ENCODE assay signal across 26 mouse cellular contexts in the genomic region with DNA sequence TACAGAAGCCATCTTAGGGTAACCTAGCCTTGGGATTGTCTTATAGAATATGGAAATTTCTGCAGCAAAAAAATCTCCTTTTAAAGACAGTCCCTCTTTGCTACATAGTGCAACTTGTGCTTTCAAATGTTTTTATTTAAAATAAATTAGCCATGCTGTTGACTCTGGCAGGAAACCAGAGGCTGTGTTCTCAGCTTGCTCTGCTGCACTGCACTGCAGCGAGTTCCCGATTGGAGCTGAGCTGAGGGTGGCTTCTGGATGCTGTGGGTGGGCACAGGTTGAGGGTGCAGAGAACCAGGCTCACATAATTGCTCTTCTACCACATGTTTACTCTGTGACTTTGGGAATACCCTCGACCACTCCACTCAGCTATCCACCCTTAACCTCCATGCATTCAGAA.
DNase-seq lines count a peak whose midpoint lies in the region; ATAC-seq and TF ChIP-seq lines count a peak whose summit lies in the region.
"Had no signal": no experiment of that assay in that cellular context is flagged by ENCODE, and none has a peak within 500 bp of the region (broad histone marks: within the 10 kb centered on the region; RNA-seq: fewer than 3 reads in every experiment).

No protein-coding gene starts in this region.

- H3K9me3 ChIP-seq in embryonic facial prominence, embryonic 14.5 days (ENCODE audit: control insufficient read depth, low read length) = no peaks in the 10 kb centered on the region
- no peaks in the 10 kb centered on the region for H3K9me3 ChIP-seq in embryonic facial prominence, embryonic 10.5 days
- H3K9me3 ChIP-seq in lung, embryonic 14.5 days (ENCODE audit: low read depth, low read length) = no peaks in the 10 kb centered on the region
- H3K9me3 ChIP-seq: embryonic facial prominence, embryonic 12.5 days; forebrain, embryonic 12.5 days; heart, embryonic 10.5 days; heart, embryonic 15.5 days; limb, embryonic 12.5 days; liver, embryonic 15.5 days; neural tube, embryonic 12.5 days had no signal

- no peaks in the 10 kb centered on the region for H3K36me3 ChIP-seq in embryonic facial prominence, embryonic 14.5 days (ENCODE audit: control insufficient read depth, insufficient read depth, low read length)
- H3K36me3 ChIP-seq in embryonic facial prominence, embryonic 10.5 days (replicated peaks) = no peaks in the 10 kb centered on the region
- H3K36me3 ChIP-seq in lung, embryonic 14.5 days (ENCODE audit: insufficient read depth) = no peaks in the 10 kb centered on the region
- H3K36me3 ChIP-seq: embryonic facial prominence, embryonic 12.5 days; forebrain, embryonic 12.5 days; heart, embryonic 10.5 days; heart, embryonic 15.5 days; limb, embryonic 12.5 days; liver, embryonic 15.5 days; neural tube, embryonic 12.5 days had no signal

- no peak overlapping the region for H3K27ac ChIP-seq in embryonic facial prominence, embryonic 14.5 days (replicated peaks; ENCODE audit: low read depth, low read length)
- no peak overlapping the region for H3K27ac ChIP-seq in embryonic facial prominence, embryonic 10.5 days (replicated peaks)
- H3K27ac ChIP-seq in lung, embryonic 14.5 days (ENCODE audit: low read depth) = no peak overlapping the region
- H3K27ac ChIP-seq: embryonic facial prominence, embryonic 12.5 days; forebrain, embryonic 12.5 days; heart, embryonic 10.5 days; heart, embryonic 15.5 days; limb, embryonic 12.5 days; liver, embryonic 15.5 days; neural tube, embryonic 12.5 days had no signal

- no peak overlapping the region for H3K4me2 ChIP-seq in embryonic facial prominence, embryonic 14.5 days (ENCODE audit: low read depth, low read length)
- H3K4me2 ChIP-seq in lung, embryonic 14.5 days = no peak overlapping the region
- H3K4me2 ChIP-seq: embryonic facial prominence, embryonic 12.5 days; forebrain, embryonic 12.5 days; heart, embryonic 15.5 days; limb, embryonic 12.5 days; liver, embryonic 15.5 days; midbrain, embryonic 11.5 days; neural tube, embryonic 12.5 days had no signal

- no peak for TF ChIP-seq POLR2A in lung, adult 2 months (IDR thresholded peaks at IDR 0.05; ENCODE audit: borderline replicate concordance, extremely low read depth, low read depth, low read length)

- 34% methylated on average over 3 of the region's 3 CpGs for WGBS in embryonic facial prominence, embryonic 14.5 days
- WGBS in embryonic facial prominence, embryonic 10.5 days = 84% methylated on average over 3 of the region's 3 CpGs
- 42% methylated on average over 3 of the region's 3 CpGs for WGBS in lung, embryonic 14.5 days
- WGBS in lung, adult 2 months = 38% methylated on average over 3 of the region's 3 CpGs

- no peaks in the 10 kb centered on the region; the same call in 1 of the 2 replicates for H3K4me1 ChIP-seq in embryonic facial prominence, embryonic 14.5 days (ENCODE audit: control insufficient read depth, insufficient read depth, low read length)
- H3K4me1 ChIP-seq in embryonic facial prominence, embryonic 10.5 days = 0 out of 2 replicates have a peak, but pooled peaks cover 6% of the 10 kb centered on the region
- 0 out of 2 replicates have a peak, but pooled peaks cover 2% of the 10 kb centered on the region for H3K4me1 ChIP-seq in lung, embryonic 14.5 days (ENCODE audit: insufficient read depth)
- no peaks in the 10 kb centered on the region for H3K4me1 ChIP-seq in lung, adult 2 months (ENCODE audit: control insufficient read depth, insufficient read depth, low read length)
- H3K4me1 ChIP-seq: forebrain, embryonic 12.5 days; heart, embryonic 15.5 days; liver, embryonic 15.5 days; neural tube, embryonic 12.5 days had no signal

- H3K9ac ChIP-seq in embryonic facial prominence, embryonic 14.5 days (ENCODE audit: low read depth, low read length) = no peak overlapping the region
- H3K9ac ChIP-seq in lung, embryonic 14.5 days = no peak overlapping the region
- H3K9ac ChIP-seq: embryonic facial prominence, embryonic 12.5 days; forebrain, embryonic 12.5 days; forebrain, postnatal 0 days; heart, embryonic 15.5 days; limb, embryonic 12.5 days; liver, embryonic 15.5 days; neural tube, embryonic 12.5 days had no signal

- ATAC-seq in embryonic facial prominence, embryonic 14.5 days (ENCODE audit: low read depth) = no peak
- no peak for ATAC-seq in lung, embryonic 14.5 days (ENCODE audit: insufficient read depth)
- ATAC-seq: forebrain, postnatal 0 days; hindbrain, embryonic 16.5 days; midbrain, embryonic 16.5 days had no signal

- no peak overlapping the region for H3K4me3 ChIP-seq in embryonic facial prominence, embryonic 14.5 days (ENCODE audit: low read depth, low read length)
- H3K4me3 ChIP-seq in embryonic facial prominence, embryonic 10.5 days = no peak overlapping the region
- H3K4me3 ChIP-seq in lung, embryonic 14.5 days (ENCODE audit: low read depth, low read length) = no peak overlapping the region
- H3K4me3 ChIP-seq in lung, adult 2 months (replicated peaks; ENCODE audit: extremely low read depth, low read depth, low read length) = no peak overlapping the region
- H3K4me3 ChIP-seq: embryonic facial prominence, embryonic 12.5 days; erythroblast, embryonic 14.5 days; forebrain, embryonic 12.5 days; heart, embryonic 10.5 days; heart, embryonic 15.5 days; limb, embryonic 12.5 days; liver, embryonic 15.5 days; neural tube, embryonic 12.5 days had no signal

- DNase-seq in embryonic facial prominence, embryonic 14.5 days (ENCODE audit: low spot score) = peak; percentile 41
- DNase-seq in embryonic facial prominence, embryonic 10.5 days (ENCODE audit: low spot score) = no peak
- DNase-seq in kidney, postnatal 14 days = peak; percentile 7
- no peak for DNase-seq in kidney, adult 11 months
- DNase-seq in lung, embryonic 14.5 days = peak; percentile 19
- DNase-seq in lung, adult 2 months = no peak
- DNase-seq in embryo, embryonic 9.5 days (ENCODE audit: extremely low spot score) = no peak
- DNase-seq: adrenal gland, adult 8-10 months; cerebellum, adult 8-10 months; cerebellum, postnatal 25 days; forebrain, postnatal 0 days; gastrocnemius, postnatal 14 days; heart, adult 11 months; kidney, adult 2 months; lung, postnatal 36 days had no signal

- H3K27me3 ChIP-seq in embryonic facial prominence, embryonic 14.5 days (replicated peaks; ENCODE audit: control insufficient read depth, insufficient read depth, low read length) = no peaks in the 10 kb centered on the region
- no peaks in the 10 kb centered on the region for H3K27me3 ChIP-seq in embryonic facial prominence, embryonic 10.5 days (replicated peaks; ENCODE audit: low read depth, poor library complexity, severe bottlenecking)
- no peaks in the 10 kb centered on the region for H3K27me3 ChIP-seq in lung, embryonic 14.5 days (ENCODE audit: insufficient read depth, low read length)
- H3K27me3 ChIP-seq: embryonic facial prominence, embryonic 12.5 days; forebrain, embryonic 12.5 days; heart, embryonic 15.5 days; limb, embryonic 12.5 days; liver, embryonic 15.5 days; neural tube, embryonic 12.5 days had no signal

- TF ChIP-seq CTCF in lung, embryonic 14.5 days (IDR thresholded peaks at IDR 0.05; ENCODE audit: low read depth) = no peak
- TF ChIP-seq CTCF in lung, adult 2 months (IDR thresholded peaks at IDR 0.05; ENCODE audit: insufficient read depth, low read length) = no peak

Comparison
In these comparisons a context has a peak if more than half of its experiments do, and no peak if none do; other contexts are left out.
1. DNase-seq: peak in embryonic facial prominence, embryonic 14.5 days (single experiment), kidney, postnatal 14 days (single experiment) and lung, embryonic 14.5 days (single experiment); none in embryonic facial prominence, embryonic 10.5 days (single experiment), kidney, adult 11 months (single experiment), lung, adult 2 months (single experiment) and embryo, embryonic 9.5 days (single experiment).